Mouse (Mus musculus) brown adipose tissue, adult 24 weeks (tissue): Measurements from ENCODE around the gene Dusp28. TPM values are rescaled to one million over a fixed set of nuclear protein-coding genes. Genes with fewer than 3 reads are reported as not detected.
A peak's percentile ranks its signal among the peaks of the same experiment; 100 is the strongest.

Experiments used
- H3K27ac ChIP-seq: fragments of 200-500 bp; replicated peaks from 2 replicates; pipeline ENCODE4 v1.5.1; 2012; ENCODE audit warnings: low read depth, mild to moderate bottlenecking, low read length
- H3K4me1 ChIP-seq: fragments of 200-500 bp; 2 replicates; pipeline ENCODE4 v1.6.1; 2012; ENCODE audit warnings: low read length, mixed read lengths; ENCODE audit not compliant: control insufficient read depth, insufficient read depth, insufficient read length
- H3K4me3 ChIP-seq: fragments of 200-500 bp; 2 replicates; pipeline ENCODE4 v1.5.1; 2012; ENCODE audit warnings: low read depth, mild to moderate bottlenecking, low read length, moderate library complexity; ENCODE audit not compliant: insufficient read depth
- polyA plus RNA-seq: library from polyadenylated mRNA; stranded (reverse); fragments of >200 nt; gene quantifications from 2 replicates; pipeline ENCODE4 v1.2.4, GENCODE M21; 2012; ENCODE audit not compliant: missing spikeins, insufficient read depth, insufficient read length

Dusp28 gene
- 25.5 and 29.2 TPM in 2 replicates for polyA plus RNA-seq

- Histone ChIP-seq H3K4me3 (peak within 1 kb of the TSS; percentile 97), H3K27ac (peak within 1 kb of the TSS; percentile 58), H3K4me1 (peaks cover 19% of the 10 kb centered on the region)
Measured at GRCm38 (mm10) chr1:92906779-92907631, at the start of gene Dusp28. TSS of gene Dusp28 (plus strand) at chr1:92906981.

DNA sequence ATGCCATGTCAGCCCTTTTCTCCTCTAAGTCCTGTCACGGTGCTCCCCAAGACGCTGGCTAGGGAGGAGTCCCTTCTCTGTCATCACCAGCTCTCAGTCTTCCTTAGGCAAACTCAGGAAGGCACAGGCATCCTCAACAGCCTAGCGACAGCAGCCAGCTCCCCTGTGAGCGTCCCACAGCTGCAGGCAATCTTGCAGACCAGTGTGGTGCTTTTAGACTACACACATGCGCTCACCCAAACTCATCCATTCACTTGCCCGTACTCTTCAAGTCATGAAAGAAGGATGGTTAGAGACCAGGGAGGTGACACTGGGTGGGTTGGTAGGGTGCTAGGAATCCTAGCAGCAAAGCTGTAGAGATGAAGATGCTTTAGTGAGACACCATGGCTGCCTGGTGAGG is 45.3 kb upstream of the Dusp28 start:
- H3K4me3 ChIP-seq, result no peak overlapping the region
- no peak overlapping the region for H3K27ac ChIP-seq
- H3K4me1 ChIP-seq, result no peaks in the 10 kb centered on the region

- Histone ChIP-seq H3K27ac (no peak overlapping the region), H3K4me3 (no peak overlapping the region), H3K4me1 (no peaks in the 10 kb centered on the region)
Measured at GRCm38 (mm10) chr1:92863268-92863667, 43.5 kb upstream of the Dusp28 start.

GRCm38 (mm10) chr1:92866170-92866569 is 40.6 kb upstream of the Dusp28 start:
- H3K27ac ChIP-seq, result no peak overlapping the region

GRCm38 (mm10) chr1:92869985-92870384 is 36.8 kb upstream of the Dusp28 start:
- Histone ChIP-seq H3K4me1 (no peaks in the 10 kb centered on the region), H3K27ac (no peak overlapping the region), H3K4me3 (no peak overlapping the region)

More at GRCm38 (mm10) chr1:92866170-92866569, 40.6 kb upstream of the Dusp28 start:
- Histone ChIP-seq H3K4me3 (no peak overlapping the region), H3K4me1 (no peaks in the 10 kb centered on the region)

DNA sequence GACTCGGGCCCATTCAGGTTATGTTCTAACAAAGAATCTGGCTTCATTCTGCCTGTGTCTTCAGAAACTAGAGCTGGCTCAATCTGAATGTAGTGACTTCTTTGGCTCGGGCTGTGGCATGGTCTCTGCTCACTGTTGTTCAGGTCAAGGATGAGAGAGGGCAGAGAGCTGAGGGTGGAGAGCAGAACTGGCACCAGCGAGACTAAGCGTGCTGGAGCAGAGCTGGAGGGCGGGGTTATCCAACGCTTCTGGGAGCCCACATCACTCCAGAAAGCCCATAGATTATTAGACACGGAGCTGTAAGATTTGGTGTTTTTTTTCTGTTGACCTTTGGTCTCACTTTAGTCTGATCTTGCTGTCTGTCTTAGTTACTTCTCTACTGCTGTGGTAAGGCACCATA is 34.1 kb upstream of the Dusp28 start:
- no peak overlapping the region for H3K4me3 ChIP-seq
- H3K4me1 ChIP-seq, result no peaks in the 10 kb centered on the region
- no peak overlapping the region for H3K27ac ChIP-seq

- no peaks in the 10 kb centered on the region for H3K4me1 ChIP-seq
Measured at GRCm38 (mm10) chr1:92874011-92874410, 32.8 kb upstream of the Dusp28 start.

GRCm38 (mm10) chr1:92875360-92876111 is 31.2 kb upstream of the Dusp28 start:
- H3K27ac ChIP-seq, result no peak overlapping the region
- no peak overlapping the region for H3K4me3 ChIP-seq
- H3K4me1 ChIP-seq, result no peaks in the 10 kb centered on the region

More at GRCm38 (mm10) chr1:92874011-92874410, 32.8 kb upstream of the Dusp28 start:
- no peak overlapping the region for H3K4me3 ChIP-seq
- H3K27ac ChIP-seq, result no peak overlapping the region

- Histone ChIP-seq H3K4me3 (no peak overlapping the region), H3K27ac (no peak overlapping the region), H3K4me1 (no peaks in the 10 kb centered on the region)
Measured at GRCm38 (mm10) chr1:92877431-92877978, 29.3 kb upstream of the Dusp28 start.

DNA sequence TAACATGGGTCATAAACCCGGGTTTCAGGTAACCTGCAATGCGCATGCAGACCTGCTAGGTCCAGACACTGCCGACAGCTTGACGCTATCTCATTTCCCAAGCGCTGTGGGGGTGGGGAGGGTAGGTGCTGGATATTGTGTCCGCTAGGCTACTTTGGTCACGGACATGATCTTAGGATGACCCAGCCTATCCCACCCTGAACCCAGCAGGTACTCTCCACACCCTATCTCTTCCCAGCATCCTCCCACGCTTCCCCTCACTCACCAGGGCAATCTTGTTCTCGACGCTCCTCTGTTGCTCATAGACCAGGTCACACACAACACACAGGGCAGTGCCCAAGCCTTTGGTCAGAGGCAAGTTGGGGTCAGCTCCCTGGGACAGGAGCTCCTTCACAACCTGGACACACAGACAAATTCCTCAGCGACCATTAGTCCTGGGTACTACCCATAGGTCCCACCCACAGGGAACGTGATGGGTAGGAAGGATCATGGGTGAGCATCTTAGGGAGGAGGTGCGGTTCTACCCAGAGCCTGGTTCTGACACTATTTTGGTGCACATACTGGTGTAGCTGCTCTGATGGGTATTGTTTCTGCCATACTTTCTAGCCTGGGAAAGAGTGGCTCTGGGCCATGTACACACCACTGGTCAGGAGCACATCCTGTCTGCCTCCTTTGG is 28.6 kb upstream of the Dusp28 start:
- Histone ChIP-seq H3K27ac (no peak overlapping the region), H3K4me3 (no peak overlapping the region), H3K4me1 (no peaks in the 10 kb centered on the region)

DNA sequence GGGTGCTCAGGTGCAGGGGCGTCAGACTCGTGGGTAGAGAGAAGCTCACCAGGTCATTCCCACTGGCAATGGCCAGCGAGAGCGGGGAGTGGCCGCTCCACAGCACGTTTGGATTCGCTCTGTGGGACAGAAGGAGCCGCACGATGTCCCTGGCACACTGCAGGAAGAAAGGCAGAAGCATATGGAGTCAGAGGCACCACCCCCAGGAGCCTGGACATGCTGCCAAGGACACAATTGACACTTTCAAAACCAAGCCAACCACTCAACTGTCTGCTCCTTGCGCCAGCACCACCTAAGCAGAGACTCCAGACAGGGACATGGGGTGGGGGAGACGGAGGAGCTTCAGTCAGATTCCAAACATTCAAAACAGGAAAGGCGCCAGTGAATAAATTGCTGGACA is 27.5 kb upstream of the Dusp28 start:
- H3K27ac ChIP-seq, result no peak overlapping the region
- H3K4me1 ChIP-seq, result no peaks in the 10 kb centered on the region

DNA sequence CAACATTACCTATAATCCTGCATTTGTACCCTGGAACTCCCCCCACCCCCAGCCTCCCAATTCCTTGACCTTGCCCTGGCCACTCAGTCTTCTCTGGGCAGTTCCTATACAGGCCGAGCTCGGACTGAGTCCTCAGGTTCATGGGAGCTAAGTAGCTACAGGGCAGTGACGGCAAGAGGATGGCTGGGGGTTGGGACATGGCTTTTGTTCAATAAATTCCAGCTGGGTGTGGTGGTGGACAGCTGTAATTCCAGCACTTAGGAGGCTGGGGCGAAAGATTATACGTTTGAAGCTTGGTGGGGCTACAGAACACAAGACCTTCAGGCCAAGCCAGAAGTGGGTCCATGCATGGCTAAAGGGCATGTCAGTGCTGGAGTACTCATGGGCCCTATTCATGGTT is 26.7 kb upstream of the Dusp28 start:
- no peaks in the 10 kb centered on the region for H3K4me1 ChIP-seq
- no peak overlapping the region for H3K4me3 ChIP-seq
- no peak overlapping the region for H3K27ac ChIP-seq

More for the DNA sequence above, 27.5 kb upstream of the Dusp28 start:
- H3K4me3 ChIP-seq, result no peak overlapping the region

DNA sequence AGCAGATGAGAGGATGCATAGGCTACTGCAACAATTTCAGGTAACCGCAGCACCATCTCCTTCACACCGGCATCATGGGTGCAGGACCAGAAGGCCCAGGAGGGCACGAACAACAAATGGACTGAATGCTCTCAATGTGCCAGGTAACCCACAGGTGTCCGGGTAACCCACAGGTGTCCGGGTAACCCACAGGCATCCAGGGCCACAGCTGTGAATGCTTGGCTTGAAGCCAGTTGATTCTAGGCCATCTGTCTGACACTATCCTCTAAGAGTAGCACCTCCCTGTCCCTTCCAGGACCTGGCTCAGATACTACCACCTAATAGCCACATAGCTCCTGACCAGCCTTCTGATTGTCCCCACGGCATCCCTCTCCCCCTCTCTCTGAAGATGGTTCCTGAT is 24.8 kb upstream of the Dusp28 start:
- Histone ChIP-seq H3K4me1 (no peaks in the 10 kb centered on the region), H3K27ac (no peak overlapping the region), H3K4me3 (no peak overlapping the region)

GRCm38 (mm10) chr1:92888901-92889655 is 17.7 kb upstream of the Dusp28 start:
- no peak overlapping the region for H3K4me3 ChIP-seq
- no peaks in the 10 kb centered on the region for H3K4me1 ChIP-seq
- no peak overlapping the region for H3K27ac ChIP-seq
